Mouse (Mus musculus): ENCODE results near the gene Ankrd55.

The Ankrd55 gene

DNA sequence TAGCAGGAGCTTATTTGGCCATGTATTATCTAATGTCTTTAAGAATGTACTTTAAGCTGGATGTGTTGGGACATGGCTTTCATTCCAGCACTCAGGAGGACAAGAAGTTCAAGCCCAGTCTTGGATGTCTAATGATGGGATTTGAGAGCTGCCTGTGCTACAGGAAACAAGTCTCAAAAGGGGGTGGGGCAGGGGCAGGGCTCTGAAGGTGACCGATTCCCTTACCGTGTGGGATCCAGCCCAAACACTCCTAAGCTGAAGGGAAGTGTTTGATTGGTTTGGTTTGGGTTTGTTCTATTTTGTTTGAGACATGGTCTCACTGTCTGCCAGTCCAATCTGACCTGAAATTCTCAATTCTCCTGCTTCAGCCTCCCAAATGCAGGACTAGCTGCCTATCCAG, 93.2 kb downstream of the Ankrd55 start:
- no peak for DNase-seq (ENCODE audit: low read depth, low spot score)

- no peak for DNase-seq (ENCODE audit: low read depth, low spot score)
Measured at GRCm38 (mm10) chr13:112382457-112382856, 94.2 kb downstream of the Ankrd55 start.

GRCm38 (mm10) chr13:112382956-112383355, 94.7 kb downstream of the Ankrd55 start:
- DNase-seq (ENCODE audit: low read depth, low spot score) = peak; percentile 20

GRCm38 (mm10) chr13:112383941-112384659, 95.8 kb downstream of the Ankrd55 start:
- no peak for DNase-seq (ENCODE audit: low read depth, low spot score)

- no peak for DNase-seq (ENCODE audit: low read depth, low spot score)
Measured at GRCm38 (mm10) chr13:112385040-112385439, 96.8 kb downstream of the Ankrd55 start.

DNA sequence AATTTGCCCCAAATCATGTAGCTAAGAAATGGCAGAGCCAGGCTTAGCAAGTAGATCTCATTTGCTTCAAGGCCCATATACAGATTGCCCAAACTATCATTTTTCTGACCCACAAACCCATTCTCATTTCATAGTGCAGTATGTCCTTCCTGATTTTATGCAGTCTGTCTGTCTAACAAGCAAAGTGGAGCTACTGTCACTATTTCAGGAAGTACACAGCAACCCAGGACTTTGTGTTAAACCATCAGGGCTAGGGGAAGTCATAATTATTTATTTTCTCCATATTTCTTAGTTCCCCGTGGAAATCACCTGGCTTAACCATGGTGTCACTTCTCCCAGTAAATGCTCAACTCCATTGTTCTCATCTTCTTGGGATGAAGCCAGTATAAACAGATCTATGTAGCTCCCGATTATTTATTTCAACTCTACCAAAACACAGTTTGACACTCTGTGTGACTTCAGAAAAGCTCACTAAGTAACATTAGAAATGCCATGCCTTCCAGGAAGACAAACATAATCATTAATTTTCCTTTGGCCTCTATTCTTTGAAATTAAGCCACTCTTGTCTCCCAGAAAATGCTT, 98.3 kb downstream of the Ankrd55 start:
- DNase-seq (ENCODE audit: low read depth, low spot score) = no peak

GRCm38 (mm10) chr13:112387279-112387678, 99.0 kb downstream of the Ankrd55 start:
- no peak for DNase-seq (ENCODE audit: low read depth, low spot score)

DNA sequence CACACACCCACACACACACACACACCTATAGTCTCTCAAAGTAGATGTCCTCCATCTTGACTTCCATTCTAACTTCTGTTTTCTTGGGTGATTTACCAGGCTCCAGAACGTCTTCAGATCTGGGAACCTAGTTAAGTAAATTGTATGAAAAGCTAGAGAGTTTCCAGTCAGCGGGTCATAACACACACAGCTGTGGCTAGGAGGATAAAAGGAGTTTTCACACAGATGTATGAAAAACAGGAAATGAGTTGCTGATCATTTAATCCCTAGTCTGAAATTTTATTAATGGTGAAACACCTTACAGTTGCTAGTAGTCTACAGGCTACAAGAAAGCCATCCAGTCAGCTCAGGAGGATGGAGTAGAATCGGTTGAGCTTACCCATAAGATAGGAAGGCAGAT, 99.9 kb downstream of the Ankrd55 start:
- no peak for DNase-seq (ENCODE audit: low read depth, low spot score)

DNA sequence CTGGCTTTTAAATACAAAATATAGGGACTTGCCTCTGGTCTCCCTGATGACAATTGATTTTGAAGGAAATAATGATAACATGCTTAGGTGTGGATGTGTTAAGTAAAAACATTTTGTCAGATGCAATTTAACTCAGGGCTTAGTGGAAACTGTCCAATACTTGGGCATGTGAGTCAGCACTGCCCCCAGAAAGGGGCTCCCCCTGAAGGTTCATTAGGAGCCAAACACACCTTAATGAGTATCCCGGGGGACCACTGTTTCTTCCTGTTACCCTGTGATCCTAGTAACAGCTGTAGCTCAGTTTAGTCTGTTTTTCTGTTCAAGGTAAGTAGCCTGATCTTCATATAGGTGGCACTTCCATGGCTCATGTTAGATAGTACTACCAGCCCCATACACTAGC, 102.0 kb downstream of the Ankrd55 start:
- no peak for DNase-seq (ENCODE audit: low read depth, low spot score)

DNA sequence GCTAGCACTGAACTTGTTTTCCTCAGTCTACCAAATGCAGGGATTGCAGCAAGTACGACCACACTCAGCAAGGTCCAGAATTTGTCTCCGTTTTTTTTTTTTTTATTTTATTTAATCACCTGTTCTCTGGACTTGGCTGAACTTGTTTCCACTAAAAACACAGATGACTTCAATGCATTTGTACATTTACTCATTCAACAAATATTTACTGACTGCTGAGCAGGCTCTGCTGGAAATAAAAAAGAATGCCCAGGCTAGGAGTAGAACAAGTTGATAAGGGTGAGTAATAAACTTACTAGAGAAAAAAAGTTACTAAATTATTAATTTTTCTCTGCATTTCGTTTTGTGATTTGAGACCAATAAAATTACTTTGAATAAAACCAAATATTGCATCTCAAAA, 103.1 kb downstream of the Ankrd55 start:
- DNase-seq (ENCODE audit: low read depth, low spot score) = no peak

- no peak for DNase-seq (ENCODE audit: low read depth, low spot score)
Measured at GRCm38 (mm10) chr13:112393356-112393755, 105.1 kb downstream of the Ankrd55 start.

GRCm38 (mm10) chr13:112394271-112394670, 106.0 kb downstream of the Ankrd55 start:
- DNase-seq (ENCODE audit: low read depth, low spot score) = no peak

GRCm38 (mm10) chr13:112404723-112405122, 116.5 kb downstream of the Ankrd55 start:
- no peak for DNase-seq (ENCODE audit: low read depth, low spot score)

DNA sequence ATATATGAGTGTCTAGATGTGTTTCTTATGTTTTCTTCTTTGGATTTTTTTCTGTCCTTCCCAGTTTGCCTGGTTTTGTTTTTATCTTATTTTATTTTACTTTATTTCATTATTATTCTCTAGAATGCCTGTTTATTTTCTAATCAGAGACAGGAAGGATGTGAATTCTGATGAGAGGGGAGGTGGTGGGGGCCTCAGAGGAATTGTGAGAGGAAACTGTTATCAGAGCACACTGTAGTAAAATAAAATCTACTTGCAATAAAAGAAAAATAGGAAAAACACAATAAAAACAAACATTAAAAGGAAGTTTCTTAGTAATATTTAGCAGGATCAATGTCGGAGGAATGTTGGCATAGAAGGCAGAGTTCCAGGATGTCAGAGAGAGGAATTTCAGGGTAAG, 116.9 kb downstream of the Ankrd55 start:
- no peak for DNase-seq (ENCODE audit: low read depth, low spot score)

DNA sequence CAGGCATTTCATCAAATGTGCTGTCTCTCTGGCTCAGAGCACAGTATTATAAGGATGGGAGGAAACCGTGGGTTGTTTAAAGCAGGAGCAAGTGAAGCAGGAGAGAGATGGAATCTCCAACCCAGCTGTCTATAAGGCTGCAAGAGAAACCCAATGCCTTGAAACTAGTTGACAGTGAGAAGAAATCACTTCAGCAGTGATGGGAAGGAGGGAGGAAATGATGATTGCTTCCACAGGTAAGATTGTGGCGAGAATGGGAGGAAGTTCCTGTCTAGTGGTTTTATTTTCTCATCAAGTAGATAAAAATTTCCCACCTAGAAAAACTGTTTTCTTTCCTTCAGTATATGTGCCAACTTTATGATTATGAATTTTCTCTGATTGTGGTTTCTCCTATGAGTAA, 118.4 kb downstream of the Ankrd55 start:
- DNase-seq (ENCODE audit: low read depth, low spot score) = no peak

GRCm38 (mm10) chr13:112407181-112407700, 119.0 kb downstream of the Ankrd55 start:
- no peak for DNase-seq (ENCODE audit: low read depth, low spot score)

DNA sequence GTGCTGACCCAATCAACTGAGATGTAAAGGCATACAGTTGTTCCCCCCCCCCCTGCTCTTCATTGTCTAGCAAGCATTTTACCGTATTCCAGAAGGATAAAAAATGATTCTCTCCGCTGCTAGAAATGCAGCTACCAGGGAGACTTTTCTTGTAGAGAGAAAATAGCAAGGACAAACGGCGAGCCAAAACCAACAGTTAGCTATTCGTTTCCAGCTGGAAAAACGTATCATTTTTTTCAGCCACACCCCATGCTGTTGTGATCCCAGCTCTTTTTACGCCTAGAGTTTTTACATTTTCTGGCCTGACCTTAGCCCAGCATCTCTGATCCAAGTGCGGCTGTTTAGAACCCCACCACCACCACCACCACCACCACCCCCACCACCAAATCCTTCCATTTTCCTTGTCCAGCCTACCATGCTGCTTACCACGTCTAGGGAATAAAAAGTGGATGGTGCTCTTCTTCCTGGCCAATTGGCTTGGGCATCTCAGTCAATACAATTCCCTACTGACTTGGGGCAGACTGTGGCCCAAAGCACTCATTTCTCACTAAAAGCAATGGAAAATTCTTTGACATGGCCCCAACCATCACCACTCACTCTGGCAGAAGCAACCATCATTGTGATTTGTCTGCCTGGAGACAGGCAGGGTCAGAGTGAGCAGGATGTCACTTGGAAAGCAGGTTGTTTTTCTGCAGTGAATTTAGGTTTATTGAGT, 119.7 kb downstream of the Ankrd55 start:
- no peak for DNase-seq (ENCODE audit: low read depth, low spot score)

GRCm38 (mm10) chr13:112408701-112409100, 120.5 kb downstream of the Ankrd55 start:
- no peak for DNase-seq (ENCODE audit: low read depth, low spot score)

DNA sequence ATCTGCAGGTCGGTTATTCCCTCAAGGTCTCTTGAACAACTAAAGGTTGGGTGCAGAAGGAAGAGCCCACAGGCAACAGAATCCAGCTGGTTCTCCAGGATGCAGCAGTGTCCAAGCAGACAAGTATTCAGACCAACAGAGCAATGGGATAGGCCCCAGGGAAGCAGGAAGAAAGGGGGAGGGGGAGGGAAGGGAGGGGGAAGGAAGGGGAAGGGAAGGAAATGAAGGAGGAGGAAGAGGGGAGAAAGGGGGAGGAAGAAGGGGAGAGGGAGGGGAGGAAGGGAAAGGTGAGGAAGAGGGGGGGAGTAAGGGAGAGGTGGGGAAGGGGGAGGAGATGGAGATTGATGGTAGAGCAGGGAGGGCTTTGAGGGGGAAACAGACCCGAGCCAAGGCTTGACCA, 121.1 kb downstream of the Ankrd55 start:
- DNase-seq (ENCODE audit: low read depth, low spot score) = no peak

DNA sequence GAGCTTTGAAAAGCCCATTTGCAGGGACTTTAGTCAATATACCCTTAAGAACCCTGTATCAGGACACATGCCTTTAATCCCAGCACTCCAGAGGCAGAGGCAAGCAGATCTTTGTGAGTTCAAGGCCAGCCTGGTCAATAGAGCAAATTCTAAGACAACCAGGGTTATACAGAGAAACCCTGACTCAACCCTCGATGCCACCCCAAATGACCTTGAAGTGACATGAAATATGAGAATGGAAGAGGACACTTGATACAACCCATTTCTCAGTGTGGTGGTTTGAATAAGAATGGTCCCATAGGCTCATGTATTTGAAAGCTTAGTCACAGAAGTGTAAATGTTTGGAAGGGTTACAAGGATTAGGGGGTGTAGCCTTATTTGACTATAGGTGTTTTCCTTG, 121.6 kb downstream of the Ankrd55 start:
- no peak for DNase-seq (ENCODE audit: low read depth, low spot score)

DNA sequence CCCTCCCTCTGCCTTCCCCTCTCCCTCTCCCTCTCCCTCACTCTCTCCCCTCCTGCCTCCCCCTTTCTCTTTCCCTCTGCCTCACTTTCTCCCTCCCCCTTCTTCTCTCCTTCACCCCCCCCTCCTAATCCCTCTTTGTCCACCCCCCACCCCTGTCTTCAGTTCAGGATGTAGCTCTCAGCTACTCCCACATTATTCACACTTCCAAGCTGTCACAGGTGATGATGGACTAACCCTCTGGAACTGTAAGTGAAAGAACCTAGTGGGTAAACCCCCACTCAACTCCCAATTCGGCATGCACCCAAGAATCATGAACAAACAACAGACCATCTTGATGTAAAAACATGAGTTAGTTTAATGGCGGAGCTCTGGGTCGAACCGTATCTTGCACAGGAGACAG, 122.2 kb downstream of the Ankrd55 start:
- DNase-seq (ENCODE audit: low read depth, low spot score) = no peak

DNA sequence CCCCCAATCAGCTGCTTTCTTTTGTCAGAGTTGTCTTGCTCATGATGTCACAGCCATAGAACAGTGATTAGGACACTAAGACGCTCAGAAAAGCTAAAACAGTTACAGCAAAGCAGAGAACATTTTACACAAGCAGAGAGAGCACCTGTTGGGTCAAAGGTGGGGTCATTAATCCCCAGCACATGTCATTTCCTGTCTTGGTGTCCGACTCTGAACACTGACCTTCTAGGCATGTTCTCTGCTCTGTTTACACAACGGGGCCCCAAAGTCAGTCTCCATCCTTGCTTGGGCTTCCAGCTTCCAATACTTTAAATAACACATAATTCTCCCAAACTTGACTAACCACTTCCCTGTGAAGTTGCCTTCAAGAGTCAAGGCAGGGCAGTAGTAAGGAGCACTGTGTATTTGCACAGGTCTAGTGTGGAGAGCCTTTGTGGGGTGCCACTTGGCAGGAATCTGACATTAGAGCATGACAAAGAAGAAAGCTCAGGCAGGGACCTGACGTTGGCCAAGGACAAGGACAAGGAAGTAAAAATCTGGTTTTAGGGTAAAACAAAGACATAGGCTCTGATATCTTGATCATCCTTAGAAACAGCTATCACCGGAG, 123.1 kb downstream of the Ankrd55 start:
- DNase-seq (ENCODE audit: low read depth, low spot score) = no peak

Measured in forelimb bud, embryonic 11.5 days (tissue).